Mouse (Mus musculus) liver, adult (tissue): ENCODE results near the gene Evpl.

Experiments used
- GATA4 ChIP-seq: IDR thresholded peaks from 2 replicates; pipeline ENCODE4 v1.6.1; 2014; ENCODE audit warnings: mild to moderate bottlenecking, low read length; ENCODE audit not compliant: insufficient replicate concordance

The Evpl gene

GRCm38 (mm10) chr11:116206678-116207077 lies 31.2 kb downstream of the Evpl start:
- TF ChIP-seq GATA4: no peak

GRCm38 (mm10) chr11:116203150-116203549 lies 34.7 kb downstream of the Evpl start:
- TF ChIP-seq GATA4: peak; percentile 4; the same call in 1 of the 2 replicates

- TF ChIP-seq GATA4: no peak
These were observed 36.7 kb downstream of the Evpl start for GRCm38 (mm10) chr11:116201151-116201550.

- TF ChIP-seq GATA4: no peak; the same call in 1 of the 2 replicates
These were observed 39.0 kb downstream of the Evpl start, which contains the start of the genes Ten1 and Acox1 for GRCm38 (mm10) chr11:116198639-116199531. Ten1 (plus strand) TSS chr11:116198855. Acox1 (minus strand) TSS chr11:116199045.

GRCm38 (mm10) chr11:116198132-116198531 lies 39.7 kb downstream of the Evpl start:
- TF ChIP-seq GATA4: no peak

- TF ChIP-seq GATA4: no peak
These were observed 40.3 kb downstream of the Evpl start for GRCm38 (mm10) chr11:116197584-116197906.

- no peak for TF ChIP-seq GATA4
These were observed 40.9 kb downstream of the Evpl start for GRCm38 (mm10) chr11:116196866-116197583.

- TF ChIP-seq GATA4: no peak
These were observed 41.5 kb downstream of the Evpl start for GRCm38 (mm10) chr11:116196336-116196735.

GRCm38 (mm10) chr11:116195252-116195651 lies 42.6 kb downstream of the Evpl start:
- peak; percentile 56; the same call in 1 of the 2 replicates for TF ChIP-seq GATA4

GRCm38 (mm10) chr11:116194619-116195018 lies 43.3 kb downstream of the Evpl start:
- TF ChIP-seq GATA4: no peak

GRCm38 (mm10) chr11:116187226-116187930 lies 50.5 kb downstream of the Evpl start:
- TF ChIP-seq GATA4: no peak

- TF ChIP-seq GATA4: no peak
These were observed 51.5 kb downstream of the Evpl start for GRCm38 (mm10) chr11:116186360-116186759.

- TF ChIP-seq GATA4: no peak
These were observed 52.0 kb downstream of the Evpl start for GRCm38 (mm10) chr11:116185836-116186235.

- TF ChIP-seq GATA4: no peak
These were observed 59.3 kb downstream of the Evpl start for GRCm38 (mm10) chr11:116178411-116179121.

GRCm38 (mm10) chr11:116176010-116176409 lies 61.9 kb downstream of the Evpl start:
- TF ChIP-seq GATA4: no peak
